In genomic region chr16:13196626-13197025, GRCm38 (mm10) we compare ENCODE assay signal across 14 mouse cellular contexts. TPM values are rescaled to one million over a fixed set of nuclear protein-coding genes. Genes with fewer than 3 reads are reported as not detected.
DNase-seq lines count a peak whose midpoint lies in the region; ATAC-seq and TF ChIP-seq lines count a peak whose summit lies in the region.
"Had no signal": no experiment of that assay in that cellular context is flagged by ENCODE, and none has a peak within 500 bp of the region (broad histone marks: within the 10 kb centered on the region; RNA-seq: fewer than 3 reads in every experiment).

No protein-coding gene starts in this region.

- H3K4me3 ChIP-seq in lung, embryonic 14.5 days (ENCODE audit: low read depth, low read length): no peak overlapping the region
- H3K4me3 ChIP-seq: liver, embryonic 15.5 days; neural tube, embryonic 15.5 days had no signal

- peak; percentile 50 for DNase-seq in heart, adult 11 months
- no peak for DNase-seq in heart, postnatal 14 days
- no peak for DNase-seq in lung, embryonic 14.5 days
- no peak for DNase-seq in lung, postnatal 10 days
- peak; percentile 33 to 39 for DNase-seq in layer of hippocampus, adult 8-10 months (ENCODE audit: low spot score in 2 of 2)
- peak; percentile 70 to 88 for DNase-seq in right cerebral cortex, postnatal 36 days (ENCODE audit: low spot score in 2 of 2)
- DNase-seq in urinary bladder, postnatal 14 days (ENCODE audit: low spot score): no peak
- DNase-seq in ovary, postnatal 14 days (ENCODE audit: low spot score): no peak
- DNase-seq: adrenal gland, postnatal 10 days; cerebellum, adult 9-10 months; thymus, postnatal 14 days had no signal

- no peaks in the 10 kb centered on the region for H3K4me1 ChIP-seq in lung, embryonic 14.5 days (ENCODE audit: insufficient read depth)
- H3K4me1 ChIP-seq: liver, embryonic 15.5 days had no signal

- no peaks in the 10 kb centered on the region for H3K36me3 ChIP-seq in lung, embryonic 14.5 days (ENCODE audit: insufficient read depth)
- H3K36me3 ChIP-seq: liver, embryonic 15.5 days; neural tube, embryonic 15.5 days had no signal

- no peak for TF ChIP-seq CTCF in lung, embryonic 14.5 days (IDR thresholded peaks at IDR 0.05; ENCODE audit: low read depth)

- WGBS in lung, embryonic 14.5 days: 54% methylated on average over 5 of the region's 5 CpGs

- intact Hi-C loops in heart, postnatal 14 days (cut with DNase I): no loop called here

- H3K27me3 ChIP-seq in lung, embryonic 14.5 days (ENCODE audit: insufficient read depth, low read length): no peaks in the 10 kb centered on the region
- H3K27me3 ChIP-seq: liver, embryonic 15.5 days; neural tube, embryonic 15.5 days had no signal

- H3K27ac ChIP-seq in lung, embryonic 14.5 days (ENCODE audit: low read depth): 0 out of 2 replicates have a peak overlapping the region, but pooled peaks have one; percentile 19
- H3K27ac ChIP-seq: liver, embryonic 15.5 days had no signal

- no peak overlapping the region for H3K4me2 ChIP-seq in lung, embryonic 14.5 days
- H3K4me2 ChIP-seq: liver, embryonic 15.5 days; neural tube, embryonic 15.5 days had no signal

- H3K9ac ChIP-seq in lung, embryonic 14.5 days: no peak overlapping the region
- H3K9ac ChIP-seq: liver, embryonic 15.5 days; neural tube, embryonic 15.5 days had no signal

- no peak for ATAC-seq in lung, embryonic 14.5 days (ENCODE audit: insufficient read depth)

- H3K9me3 ChIP-seq in lung, embryonic 14.5 days (ENCODE audit: low read depth, low read length): no peaks in the 10 kb centered on the region
- H3K9me3 ChIP-seq: liver, embryonic 15.5 days; megakaryocyte, embryonic 14.5 days; neural tube, embryonic 15.5 days had no signal

RNA-seq across cellular contexts. Expression of gene Mrtfb, which starts 59.7 kb away (rescaled TPM):
- 10 to 100 TPM; 36.2 to 36.5 TPM for total RNA-seq in heart, postnatal 14 days (2021)
- polyA plus RNA-seq in lung, embryonic 14.5 days (2014; fragmentation: Nextera tagmentation; extraction: Ambion mirVana): 33.9 and 35.1 TPM in 2 replicates
- total RNA-seq in layer of hippocampus, adult 8-10 months (2022): 100 to 1,000 TPM; 144 to 175 (median 158) TPM

Comparison
In these comparisons a context has a peak if more than half of its experiments do, and no peak if none do; other contexts are left out.
1. DNase-seq: peak in heart, adult 11 months (single experiment), layer of hippocampus, adult 8-10 months (2 of 2) and right cerebral cortex, postnatal 36 days (2 of 2); none in heart, postnatal 14 days (0 of 2), lung, embryonic 14.5 days (single experiment), lung, postnatal 10 days (single experiment), urinary bladder, postnatal 14 days (single experiment) and ovary, postnatal 14 days (single experiment).